Mouse (Mus musculus) thymus, adult 2 months (tissue): Measurements from ENCODE around the gene Tox3. TPM values are rescaled to one million over a fixed set of nuclear protein-coding genes. Genes with fewer than 3 reads are reported as not detected.

Source experiments
- DNase-seq: peaks from one replicate; pipeline ENCODE4 v3.0.0; 2021
- H3K27ac ChIP-seq: fragments of 200-500 bp; 2 replicates; pipeline ENCODE4 v1.5.1; 2012; ENCODE audit warnings: low read length, control low read depth; ENCODE audit not compliant: control insufficient read depth, insufficient read depth
- H3K27me3 ChIP-seq: fragments of 200-500 bp; 2 replicates; pipeline ENCODE4 v1.6.1; 2012; ENCODE audit warnings: mild to moderate bottlenecking, low read length, moderate library complexity, mixed read lengths; ENCODE audit not compliant: control insufficient read depth, insufficient read depth
- H3K36me3 ChIP-seq: fragments of 200-500 bp; 2 replicates; pipeline ENCODE4 v1.6.1; 2012; ENCODE audit warnings: mild to moderate bottlenecking, low read length, moderate library complexity; ENCODE audit not compliant: control insufficient read depth, insufficient read depth
- H3K4me1 ChIP-seq: fragments of 200-500 bp; replicated peaks from 2 replicates; pipeline ENCODE4 v1.6.1; 2012; ENCODE audit warnings: low read length; ENCODE audit not compliant: control insufficient read depth, insufficient read depth
- H3K4me3 ChIP-seq: fragments of 200-500 bp; 2 replicates; pipeline ENCODE4 v1.5.1; 2012; ENCODE audit warnings: mild to moderate bottlenecking, low read length, control low read depth, moderate library complexity; ENCODE audit not compliant: control insufficient read depth, insufficient read depth
- CTCF ChIP-seq: fragments of 200-500 bp; IDR thresholded peaks from 2 replicates; pipeline ENCODE4 v1.5.1; 2012; ENCODE audit warnings: mild to moderate bottlenecking, control low read depth, low read length, moderate library complexity, borderline replicate concordance; ENCODE audit not compliant: control insufficient read depth, poor library complexity, insufficient read depth; ENCODE audit errors: extremely low read depth
- POLR2A ChIP-seq: fragments of 200-500 bp; IDR thresholded peaks from 2 replicates; pipeline ENCODE4 v1.6.1; 2012; ENCODE audit warnings: mild to moderate bottlenecking, low read length, control low read depth, moderate library complexity; ENCODE audit not compliant: control insufficient read depth, poor library complexity, insufficient read depth; ENCODE audit errors: extremely low read depth
- WGBS: fragments of 180-500 bp; shearing (Covaris S2); methylation state at CpG from one replicate; pipeline ENCODE4 v1.1.7; 2018; 5-methylcytosine and 5-hydroxymethylcytosine counted together
- polyA plus RNA-seq: library from polyadenylated mRNA; depleted of rRNA; stranded (reverse); fragments of >200 nt; gene quantifications from 2 replicates; pipeline ENCODE4 v1.2.3, GENCODE M21; 2012

The Tox3 gene
- polyA plus RNA-seq, 1 experiment: 7.8 TPM

GRCm38 (mm10) chr8:90244458-90245145 lies 103.5 kb downstream of the Tox3 start:
- DNase-seq: no peak
- Histone ChIP-seq H3K36me3 (no peaks in the 10 kb centered on the region), H3K27me3 (no peaks in the 10 kb centered on the region), H3K4me3 (no peak overlapping the region), H3K4me1 (no peaks in the 10 kb centered on the region), H3K27ac (no peak overlapping the region)
- 90% methylated on average over 10 of the region's 10 CpGs for WGBS
- no peak for TF ChIP-seq CTCF
- no peak for TF ChIP-seq POLR2A

DNA sequence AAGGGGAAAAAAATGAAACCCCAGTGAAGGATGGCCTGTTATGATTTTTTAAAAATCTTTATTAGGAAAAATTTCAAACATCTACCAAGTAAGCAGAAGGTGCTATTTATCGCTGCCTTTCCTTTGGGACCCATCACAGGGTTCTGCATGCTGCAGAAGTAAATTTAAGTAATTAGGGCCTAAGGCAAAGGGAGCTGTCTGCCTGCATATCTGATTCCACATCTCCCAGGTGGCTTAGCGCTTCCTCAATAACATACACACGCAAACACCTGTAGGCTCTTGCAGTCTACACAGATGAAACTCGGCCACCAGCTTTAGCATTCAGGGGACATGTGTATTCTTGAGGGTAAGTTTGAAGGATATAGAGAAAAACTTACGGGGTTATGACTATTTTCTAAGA lies 104.2 kb downstream of the Tox3 start:
- 92% methylated on average over 5 of the region's 5 CpGs for WGBS
- H3K36me3 ChIP-seq: no peaks in the 10 kb centered on the region
- no peak for DNase-seq

DNA sequence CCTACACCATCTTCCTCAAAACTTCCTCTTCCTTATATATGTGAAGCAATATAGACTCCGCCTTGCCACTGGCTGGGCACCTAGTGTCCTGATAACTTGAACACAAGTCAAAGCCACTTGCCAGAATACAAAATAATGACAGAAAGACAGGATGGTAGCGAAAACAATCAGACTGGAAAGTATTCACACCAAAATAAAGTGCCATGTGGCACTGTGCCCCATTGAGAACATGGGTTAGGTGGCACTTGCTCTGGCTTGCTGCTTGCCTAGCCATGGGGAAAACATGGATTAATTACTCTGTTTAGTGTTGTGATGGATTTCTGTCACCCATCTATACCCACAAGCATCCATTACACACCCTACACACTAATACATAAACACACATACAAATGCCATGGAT lies 105.8 kb downstream of the Tox3 start:
- no peak overlapping the region for H3K27ac ChIP-seq
- WGBS: 86% methylated on average over 2 of the region's 2 CpGs
- no peak for DNase-seq
- no peak overlapping the region for H3K4me3 ChIP-seq
- H3K27me3 ChIP-seq: no peaks in the 10 kb centered on the region
- H3K4me1 ChIP-seq: no peaks in the 10 kb centered on the region
- no peaks in the 10 kb centered on the region for H3K36me3 ChIP-seq
- TF ChIP-seq CTCF (no peak), POLR2A (no peak)

More for the DNA sequence above, 104.2 kb downstream of the Tox3 start:
- no peak overlapping the region for H3K4me3 ChIP-seq
- no peaks in the 10 kb centered on the region for H3K27me3 ChIP-seq
- H3K27ac ChIP-seq: no peak overlapping the region
- TF ChIP-seq CTCF (no peak), POLR2A (no peak)
- no peaks in the 10 kb centered on the region for H3K4me1 ChIP-seq

- Histone ChIP-seq H3K36me3 (no peaks in the 10 kb centered on the region), H3K4me3 (no peak overlapping the region), H3K27ac (no peak overlapping the region), H3K4me1 (no peaks in the 10 kb centered on the region), H3K27me3 (no peaks in the 10 kb centered on the region)
- 91% methylated on average over 4 of the region's 4 CpGs for WGBS
- no peak for TF ChIP-seq POLR2A
- no peak for TF ChIP-seq CTCF
- DNase-seq: no peak
Observed at GRCm38 (mm10) chr8:90241461-90241860, 106.7 kb downstream of the Tox3 start.

DNA sequence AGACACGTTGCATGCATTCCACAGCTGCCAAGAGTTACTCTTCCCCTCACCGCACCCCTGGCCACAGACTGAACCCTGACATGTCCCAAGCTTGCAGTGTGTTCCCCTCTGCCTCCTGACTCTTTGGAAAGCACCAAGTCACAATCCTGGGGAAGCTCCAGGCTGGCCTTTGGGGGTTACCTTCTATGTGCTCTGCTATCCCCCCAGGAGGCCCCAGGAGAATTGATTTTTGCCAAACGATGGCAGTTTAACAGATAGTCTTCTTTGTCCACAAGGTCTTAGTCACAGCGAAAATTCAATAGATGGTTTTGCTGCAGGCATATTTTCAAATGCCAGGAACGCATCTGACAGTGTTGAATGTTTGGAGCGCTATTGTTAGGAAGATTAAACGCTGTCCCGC lies 115.6 kb downstream of the Tox3 start:
- Histone ChIP-seq H3K4me3 (no peak overlapping the region), H3K4me1 (no peaks in the 10 kb centered on the region), H3K36me3 (no peaks in the 10 kb centered on the region), H3K27ac (no peak overlapping the region), H3K27me3 (no peaks in the 10 kb centered on the region)
- WGBS: 93% methylated on average over 8 of the region's 8 CpGs
- no peak for DNase-seq
- TF ChIP-seq POLR2A (no peak), CTCF (no peak)

DNA sequence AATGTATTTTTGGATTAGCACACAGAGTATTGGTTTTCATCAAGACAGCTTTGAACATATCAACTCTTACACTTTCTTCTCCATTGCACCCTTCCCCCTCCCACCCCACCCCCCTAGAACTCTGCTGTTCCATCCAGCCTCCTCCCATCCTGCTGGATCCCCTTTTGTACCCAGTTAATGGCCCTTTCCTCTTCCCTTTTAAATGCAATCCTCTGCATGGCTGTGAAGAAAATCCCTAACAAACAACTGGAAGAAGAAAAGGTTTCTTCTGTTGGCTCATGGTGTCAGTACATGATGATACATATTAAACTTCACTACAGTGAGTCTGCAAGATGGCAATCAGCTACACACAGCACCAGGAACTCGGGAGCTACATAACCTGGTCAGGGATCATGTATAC lies 124.0 kb downstream of the Tox3 start:
- DNase-seq: no peak
- no peak overlapping the region for H3K27ac ChIP-seq
- no peaks in the 10 kb centered on the region for H3K27me3 ChIP-seq
- TF ChIP-seq CTCF (no peak), POLR2A (no peak)
- H3K4me1 ChIP-seq: no peaks in the 10 kb centered on the region
- no peak overlapping the region for H3K4me3 ChIP-seq
- no peaks in the 10 kb centered on the region for H3K36me3 ChIP-seq
- WGBS: 62% methylated on average over 1 of the region's 1 CpGs

- no peak overlapping the region for H3K4me3 ChIP-seq
- H3K27me3 ChIP-seq: no peaks in the 10 kb centered on the region
- H3K27ac ChIP-seq: no peak overlapping the region
- WGBS: 87% methylated on average over 14 of the region's 14 CpGs
- DNase-seq: no peak
- no peaks in the 10 kb centered on the region for H3K36me3 ChIP-seq
- TF ChIP-seq POLR2A (no peak), CTCF (no peak)
- no peaks in the 10 kb centered on the region for H3K4me1 ChIP-seq
Observed at GRCm38 (mm10) chr8:90209105-90210037, 138.8 kb downstream of the Tox3 start.
